Mouse (Mus musculus) kidney, embryonic 16.5 days (tissue): ENCODE results near the gene Kcnk6. TPM values are rescaled to one million over a fixed set of nuclear protein-coding genes. Genes with fewer than 3 reads are reported as not detected.

Experiments
- ATAC-seq: fragments of 200-750 bp; cut with Nextera tagmentation; 2 replicates; pipeline ENCODE4 v1.8.0; 2017; ENCODE audit warnings: moderate TSS enrichment; ENCODE audit not compliant: low FRiP score, low TSS enrichment
- H3K27ac ChIP-seq: fragments of 300-500 bp; sonication (generic); 2 replicates; pipeline ENCODE4 v1.5.1; 2014; ENCODE audit warnings: low read length
- H3K27me3 ChIP-seq: fragments of 300-500 bp; sonication (generic); 2 replicates; pipeline ENCODE4 v1.6.1; 2014; ENCODE audit warnings: low read length, control low read depth, mixed read lengths; ENCODE audit not compliant: insufficient read depth
- H3K36me3 ChIP-seq: fragments of 300-500 bp; sonication (generic); 2 replicates; pipeline ENCODE4 v1.6.1; 2014; ENCODE audit warnings: low read length, control low read depth, mixed read lengths; ENCODE audit not compliant: insufficient read depth
- H3K4me1 ChIP-seq: fragments of 300-500 bp; sonication (generic); 2 replicates; pipeline ENCODE4 v1.6.1; 2014; ENCODE audit warnings: low read length, control low read depth, mixed read lengths; ENCODE audit not compliant: insufficient read depth
- H3K4me2 ChIP-seq: fragments of 300-500 bp; sonication (generic); replicated peaks from 2 replicates; pipeline ENCODE4 v1.6.1; 2014; ENCODE audit warnings: low read depth, low read length
- H3K4me3 ChIP-seq: fragments of 300-500 bp; sonication (generic); 2 replicates; pipeline ENCODE4 v1.5.1; 2014; ENCODE audit warnings: mild to moderate bottlenecking, low read length
- H3K9ac ChIP-seq: fragments of 300-500 bp; sonication (generic); replicated peaks from 2 replicates; pipeline ENCODE4 v1.6.1; 2014; ENCODE audit warnings: low read length
- H3K9me3 ChIP-seq: fragments of 300-500 bp; sonication (generic); 2 replicates; pipeline ENCODE4 v1.6.1; 2016; ENCODE audit warnings: low read length, control low read depth
- WGBS: fragments of 180-500 bp; shearing (Covaris S2); extraction: QIAGEN DNeasy Blood & Tissue Kit; methylation state at CpG from one replicate; pipeline ENCODE4 v1.1.7; 2014; 5-methylcytosine and 5-hydroxymethylcytosine counted together
- polyA plus RNA-seq: library from polyadenylated mRNA; unstranded; fragments of >200 nt; fragmentation: Nextera tagmentation; extraction: Ambion mirVana; gene quantifications from 2 replicates; pipeline ENCODE4 v1.2.1, GENCODE M21; 2015

The Kcnk6 gene
- polyA plus RNA-seq, 1 experiment from 2014 or later: 1.7 TPM

DNA sequence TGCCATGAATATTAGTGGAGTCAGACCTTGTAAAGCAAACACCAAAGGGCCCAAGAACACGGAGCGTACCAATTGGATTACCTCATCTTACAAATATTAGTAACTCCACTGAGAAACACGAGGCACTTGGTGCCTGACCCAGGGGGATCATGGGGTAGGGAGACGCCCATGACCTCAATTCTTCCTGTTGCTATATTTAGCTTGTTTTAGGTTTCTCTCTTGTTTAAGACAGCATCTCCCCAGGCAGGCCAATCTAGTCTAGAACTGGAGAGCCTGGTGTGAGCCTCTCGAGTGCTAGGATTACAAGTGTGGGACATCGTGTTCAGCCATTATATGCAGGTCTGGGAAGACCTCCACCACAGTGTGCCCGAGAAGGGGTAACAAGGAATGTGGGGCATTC, 53.0 kb downstream of the Kcnk6 start:
- H3K27ac ChIP-seq: no peak overlapping the region; the same call in 1 of the 2 replicates
- no peaks in the 10 kb centered on the region for H3K9me3 ChIP-seq
- H3K4me3 ChIP-seq: peak overlapping the region; percentile 96
- WGBS: 38% methylated on average over 7 of the region's 7 CpGs
- peaks cover 14% of the 10 kb centered on the region for H3K4me1 ChIP-seq
- H3K9ac ChIP-seq: peak overlapping the region; percentile 92
- ATAC-seq: no peak
- H3K36me3 ChIP-seq: peaks cover 25% of the 10 kb centered on the region
- H3K27me3 ChIP-seq: no peaks in the 10 kb centered on the region
- peak overlapping the region; percentile 93 for H3K4me2 ChIP-seq

DNA sequence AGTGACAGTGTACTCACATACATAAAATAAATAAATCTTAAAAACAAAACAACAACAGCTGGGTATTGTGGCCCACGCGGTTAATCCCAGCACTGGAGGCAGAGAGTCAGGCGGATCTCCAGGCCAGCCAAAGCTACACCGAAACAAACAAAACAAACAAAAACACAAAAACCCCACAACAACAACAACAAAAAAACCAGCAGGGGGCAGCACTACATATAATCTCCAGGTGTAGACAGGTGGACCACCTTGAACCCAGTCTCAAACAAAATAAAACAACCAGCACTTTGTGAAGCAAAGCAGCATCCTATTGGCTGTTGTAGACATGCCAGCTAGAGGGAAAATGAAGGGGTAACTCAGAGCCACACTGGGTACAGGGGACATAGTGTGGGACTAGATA, 54.2 kb downstream of the Kcnk6 start:
- Histone ChIP-seq H3K4me2 (no peak overlapping the region), H3K9me3 (no peaks in the 10 kb centered on the region), H3K27me3 (peaks cover 8% of the 10 kb centered on the region), H3K27ac (no peak overlapping the region), H3K9ac (no peak overlapping the region), H3K4me3 (no peak overlapping the region), H3K36me3 (peaks cover 33% of the 10 kb centered on the region), H3K4me1 (peaks cover 14% of the 10 kb centered on the region)
- 85% methylated on average over 4 of the region's 4 CpGs for WGBS
- no peak for ATAC-seq

DNA sequence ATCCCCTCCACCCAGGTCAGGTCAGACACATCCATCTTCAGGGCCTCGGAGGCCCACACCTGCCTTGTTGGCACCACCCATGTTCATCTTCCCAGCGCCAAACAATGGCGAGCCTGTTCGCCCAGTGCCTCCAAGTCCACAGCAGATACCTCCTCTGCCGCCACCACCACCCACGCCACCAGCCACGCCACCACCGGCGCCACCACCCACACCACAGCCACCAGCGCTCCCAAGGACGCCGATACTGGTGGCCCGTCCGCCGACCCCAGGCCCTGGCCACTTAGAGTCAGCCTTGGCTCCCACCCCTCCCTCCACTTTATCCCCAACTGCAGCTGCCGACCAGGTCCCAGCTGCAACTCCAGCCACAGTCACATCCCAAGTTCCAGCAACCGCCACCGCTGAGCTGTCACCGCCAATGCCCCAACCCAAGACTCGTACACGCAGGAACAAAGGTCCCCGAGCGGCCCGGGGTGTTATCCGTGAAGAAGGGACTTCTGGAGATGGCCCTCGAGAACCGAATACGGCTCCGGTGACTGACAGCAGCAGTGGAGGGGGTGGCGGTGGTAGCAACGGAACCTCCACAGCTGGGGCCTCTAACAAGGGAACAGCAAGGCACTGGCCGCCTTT, 59.8 kb downstream of the Kcnk6 start:
- peaks cover 37% of the 10 kb centered on the region for H3K36me3 ChIP-seq
- 41% methylated on average over 30 of the region's 32 CpGs for WGBS
- no peak for ATAC-seq
- no peak overlapping the region for H3K9ac ChIP-seq
- no peak overlapping the region for H3K27ac ChIP-seq
- H3K4me3 ChIP-seq: no peak overlapping the region
- H3K4me1 ChIP-seq: peaks cover 27% of the 10 kb centered on the region
- no peak overlapping the region for H3K4me2 ChIP-seq
- no peaks in the 10 kb centered on the region for H3K9me3 ChIP-seq
- H3K27me3 ChIP-seq: peaks cover 22% of the 10 kb centered on the region

Other genes starting within 250 kb of the Kcnk6 start
- gene Ryr1, start 107.3 kb downstream of the Kcnk6 start, polyA plus RNA-seq: 0.97 and 1.4 TPM in 2 replicates
- gene Rasgrp4, start 97.7 kb downstream of the Kcnk6 start, polyA plus RNA-seq: 0.66 and 0.84 TPM in 2 replicates
- gene Fam98c, start 76.3 kb downstream of the Kcnk6 start, polyA plus RNA-seq: 20.0 and 20.4 TPM in 2 replicates
- gene Ggn, start 62.3 kb downstream of the Kcnk6 start, polyA plus RNA-seq: 0.94 and 1.0 TPM in 2 replicates
- gene Spred3, start 62.1 kb downstream of the Kcnk6 start, polyA plus RNA-seq: 3.4 and 4.6 TPM in 2 replicates
- 270 and 282 TPM in 2 replicates for gene Psmd8, start 51.8 kb downstream of the Kcnk6 start, polyA plus RNA-seq
- gene Catsperg1, start 18.5 kb downstream of the Kcnk6 start, polyA plus RNA-seq: 0.63 and 1.2 TPM in 2 replicates
- gene Yif1b, start 5.8 kb upstream of the Kcnk6 start, polyA plus RNA-seq: 134 and 143 TPM in 2 replicates
- 7.5 and 8.5 TPM in 2 replicates for gene 2200002D01Rik, start 16.0 kb upstream of the Kcnk6 start, polyA plus RNA-seq
- gene Spint2, start 49.4 kb upstream of the Kcnk6 start, polyA plus RNA-seq: 270 and 295 TPM in 2 replicates
- 19.6 and 25.1 TPM in 2 replicates for gene Ppp1r14a, start 56.8 kb upstream of the Kcnk6 start, polyA plus RNA-seq
- gene Dpf1, start 71.4 kb upstream of the Kcnk6 start, polyA plus RNA-seq: 3.0 and 3.5 TPM in 2 replicates